Mouse (Mus musculus): ENCODE measurements around the gene Fggy.

GRCm38 (mm10) chr4:95659024-95659423 lies 101.7 kb downstream of the Fggy start:
- TF ChIP-seq CTCF (IDR thresholded peaks at IDR 0.05 in 2 of 3, conservative IDR thresholded peaks at IDR 0.05 in 1 of 3; ENCODE audit: control insufficient read depth in 1 of 3, insufficient read depth in 1 of 3, low read depth in 2 of 3, low read length in 3 of 3, poor library complexity in 1 of 3, severe bottlenecking in 1 of 3) = no peak
- TF ChIP-seq SIN3A (IDR thresholded peaks at IDR 0.05; ENCODE audit: low read length) = no peak
- no peak for TF ChIP-seq MAFK (IDR thresholded peaks at IDR 0.05; ENCODE audit: borderline replicate concordance, low read depth, low read length)
- TF ChIP-seq POLR2A (IDR thresholded peaks at IDR 0.05; ENCODE audit: control insufficient read depth in 1 of 2, insufficient read depth in 1 of 2, low read depth in 1 of 2, low read length in 2 of 2, poor library complexity in 1 of 2) = no peak
- no peak for TF ChIP-seq MAX (IDR thresholded peaks at IDR 0.05; ENCODE audit: low read length)
- TF ChIP-seq GATA1 (IDR thresholded peaks at IDR 0.05; ENCODE audit: low read depth, low read length) = no peak
